ENCODE assay signal across 34 mouse cellular contexts in genomic region chr5:30841896-30842295, GRCm38 (mm10). TPM values are rescaled to one million over a fixed set of nuclear protein-coding genes. Genes with fewer than 3 reads are reported as not detected.
DNase-seq lines count a peak whose midpoint lies in the region; ATAC-seq and TF ChIP-seq lines count a peak whose summit lies in the region.
"Had no signal": no experiment of that assay in that cellular context is flagged by ENCODE, and none has a peak within 500 bp of the region (broad histone marks: within the 10 kb centered on the region; RNA-seq: fewer than 3 reads in every experiment).

No protein-coding gene starts in this region.

- no peaks in the 10 kb centered on the region for H3K36me3 ChIP-seq in lung, embryonic 14.5 days (ENCODE audit: insufficient read depth)
- H3K36me3 ChIP-seq: liver, embryonic 12.5 days had no signal

- ATAC-seq in lung, embryonic 14.5 days (ENCODE audit: insufficient read depth) = no peak
- ATAC-seq in erythroblast, adult 5-6 weeks (replicated peaks; ENCODE audit: low FRiP score, poor library complexity, severe bottlenecking) = no peak
- ATAC-seq: forebrain, embryonic 15.5 days; intestine, postnatal 0 days; liver, embryonic 12.5 days; midbrain, embryonic 15.5 days; Patski had no signal

- whole genome bisulfite sequencing in lung, embryonic 14.5 days = 46% methylated on average over 3 of the region's 3 CpGs
- WGBS in lung, adult 2 months = 55% methylated on average over 3 of the region's 3 CpGs

- no peak overlapping the region for H3K27ac ChIP-seq in lung, embryonic 14.5 days (ENCODE audit: low read depth)
- H3K27ac ChIP-seq: embryonic facial prominence, embryonic 12.5 days; forebrain, embryonic 10.5 days; forebrain, embryonic 15.5 days; gastrocnemius, adult 2 months; heart, adult 2 months; heart, embryonic 13.5 days; hindbrain, embryonic 14.5 days; left cerebral cortex, adult 2 months; liver, embryonic 12.5 days; midbrain, embryonic 10.5 days; midbrain, embryonic 15.5 days; stomach, postnatal 0 days had no signal

- H3K4me2 ChIP-seq in lung, embryonic 14.5 days = no peak overlapping the region
- H3K4me2 ChIP-seq: embryonic facial prominence, embryonic 12.5 days; forebrain, embryonic 15.5 days; heart, embryonic 13.5 days; hindbrain, embryonic 14.5 days; liver, embryonic 12.5 days; midbrain, embryonic 15.5 days had no signal

- peak; percentile 32 for DNase-seq in lung, embryonic 14.5 days
- DNase-seq in lung, adult 2 months = no peak
- peak; percentile 53 for DNase-seq in NIH3T3 (ENCODE audit: low read depth)
- peak; percentile 12 for DNase-seq in forelimb bud, embryonic 11.5 days (ENCODE audit: low read depth, low spot score)
- no peak for DNase-seq in cerebellum, adult 11-12 months
- no peak for DNase-seq in cerebellum, adult 18-20 months
- DNase-seq: adrenal gland, adult 2 months; adrenal gland, postnatal 36 days; B cell, adult 2 months; cerebellum, adult 9-10 months; cerebellum, postnatal 36 days; gastrocnemius, adult 2 months; gastrocnemius, postnatal 36 days; heart, adult 2 months; heart, postnatal 10 days; kidney, postnatal 14 days; layer of hippocampus, adult 9-11 months; lung, adult 18-20 months; lung, postnatal 14 days; spleen, adult 18-20 months; thymus, adult 2 months had no signal

- H3K4me1 ChIP-seq in lung, embryonic 14.5 days (ENCODE audit: insufficient read depth) = no peaks in the 10 kb centered on the region
- no peaks in the 10 kb centered on the region for H3K4me1 ChIP-seq in lung, adult 2 months (ENCODE audit: control insufficient read depth, insufficient read depth, low read length)
- H3K4me1 ChIP-seq: embryonic facial prominence, embryonic 12.5 days; forebrain, embryonic 10.5 days; forebrain, embryonic 15.5 days; heart, embryonic 13.5 days; liver, embryonic 12.5 days; midbrain, embryonic 10.5 days; midbrain, embryonic 15.5 days had no signal

- H3K4me3 ChIP-seq in lung, embryonic 14.5 days (ENCODE audit: low read depth, low read length) = no peak overlapping the region
- H3K4me3 ChIP-seq in lung, adult 2 months (replicated peaks; ENCODE audit: extremely low read depth, low read depth, low read length) = no peak overlapping the region
- H3K4me3 ChIP-seq: embryonic facial prominence, embryonic 12.5 days; forebrain, embryonic 10.5 days; forebrain, embryonic 15.5 days; gastrocnemius, adult 2 months; heart, adult 2 months; heart, embryonic 13.5 days; left cerebral cortex, adult 2 months; liver, embryonic 12.5 days; midbrain, embryonic 10.5 days; midbrain, embryonic 15.5 days had no signal

- no peaks in the 10 kb centered on the region for H3K9me3 ChIP-seq in lung, embryonic 14.5 days (ENCODE audit: low read depth, low read length)
- H3K9me3 ChIP-seq: embryonic facial prominence, embryonic 12.5 days; forebrain, embryonic 15.5 days; liver, embryonic 12.5 days; midbrain, embryonic 15.5 days had no signal

- TF ChIP-seq POLR2A in lung, adult 2 months (IDR thresholded peaks at IDR 0.05; ENCODE audit: borderline replicate concordance, extremely low read depth, low read depth, low read length) = no peak

- no peak overlapping the region for H3K9ac ChIP-seq in lung, embryonic 14.5 days
- H3K9ac ChIP-seq: embryonic facial prominence, embryonic 12.5 days; forebrain, embryonic 15.5 days; heart, embryonic 13.5 days; hindbrain, embryonic 14.5 days; liver, embryonic 12.5 days; midbrain, embryonic 15.5 days had no signal

- no peaks in the 10 kb centered on the region for H3K27me3 ChIP-seq in lung, embryonic 14.5 days (ENCODE audit: insufficient read depth, low read length)
- H3K27me3 ChIP-seq: embryonic facial prominence, embryonic 12.5 days; forebrain, embryonic 15.5 days; heart, embryonic 13.5 days; midbrain, embryonic 15.5 days; Patski had no signal

- no peak for TF ChIP-seq CTCF in lung, embryonic 14.5 days (IDR thresholded peaks at IDR 0.05; ENCODE audit: low read depth)
- TF ChIP-seq CTCF in lung, adult 2 months (IDR thresholded peaks at IDR 0.05; ENCODE audit: insufficient read depth, low read length) = no peak

RNA-seq across cellular contexts. Expression of gene Tmem214, which starts 25.9 kb away (rescaled TPM):
- polyA plus RNA-seq in lung, embryonic 14.5 days (2014; fragmentation: Nextera tagmentation; extraction: Ambion mirVana) = 72.3 and 72.5 TPM in 2 replicates
- polyA plus RNA-seq in lung, adult 2 months (2012; rRNA removed) = 85.7 and 86.6 TPM in 2 replicates
- 6.5 and 9.6 TPM in 2 replicates for total RNA-seq in erythroblast, adult 5-6 weeks (2015; ENCODE audit: low replicate concordance)
- total RNA-seq in erythroblast, adult 5-6 weeks (2017; ENCODE audit: low replicate concordance) = 4.7 and 7.0 TPM in 2 replicates

RNA-seq across cellular contexts. Expression of gene Mapre3, which starts 27.5 kb away (rescaled TPM):
- 17.9 and 18.2 TPM in 2 replicates for polyA plus RNA-seq in lung, embryonic 14.5 days (2014; fragmentation: Nextera tagmentation; extraction: Ambion mirVana)
- 66.2 and 81.8 TPM in 2 replicates for polyA plus RNA-seq in lung, adult 2 months (2012; rRNA removed)
- 2.1 TPM in 1 of 2 replicates, not detected in the other for total RNA-seq in erythroblast, adult 5-6 weeks (2015; ENCODE audit: low replicate concordance)
- 0.28 and 0.51 TPM in 2 replicates for total RNA-seq in erythroblast, adult 5-6 weeks (2017; ENCODE audit: low replicate concordance)

RNA-seq across cellular contexts. Expression of gene Agbl5, which starts 46.6 kb away (rescaled TPM):
- polyA plus RNA-seq in lung, embryonic 14.5 days (2014; fragmentation: Nextera tagmentation; extraction: Ambion mirVana) = 25.2 and 26.0 TPM in 2 replicates
- 19.2 and 20.8 TPM in 2 replicates for polyA plus RNA-seq in lung, adult 2 months (2012; rRNA removed)
- total RNA-seq in erythroblast, adult 5-6 weeks (2015; ENCODE audit: low replicate concordance) = 4.8 TPM in 1 of 2 replicates, not detected in the other
- 1.9 and 2.0 TPM in 2 replicates for total RNA-seq in erythroblast, adult 5-6 weeks (2017; ENCODE audit: low replicate concordance)

Comparison
In these comparisons a context has a peak if more than half of its experiments do, and no peak if none do; other contexts are left out.
1. DNase-seq: peak in lung, embryonic 14.5 days (single experiment), NIH3T3 (single experiment) and forelimb bud, embryonic 11.5 days (single experiment); none in lung, adult 2 months (single experiment), cerebellum, adult 11-12 months (single experiment) and cerebellum, adult 18-20 months (0 of 2).